Mouse (Mus musculus) c-Kit-negative CD71-positive TER-119-positive erythroid progenitor cells, embryonic 14.5 days (primary cell): Measurements from ENCODE around the gene Sult2a1.
"Not testable (repeated sequence)": the region's sequence is repeated elsewhere in the genome, so short reads cannot be mapped to it uniquely, and the experiment has no call there.

ENCODE experiments used
- DNase-seq: peaks from one replicate; pipeline ENCODE4 v3.0.0-alpha.2; 2013; ENCODE audit warnings: low read depth, low spot score

Gene Sult2a1

GRCm38 (mm10) chr7:13837309-13837708, at the start of gene Sult2a1:
Gene Sult2a1 (minus strand): TSS chr7:13837409.
- not testable (repeated sequence) for DNase-seq

- DNase-seq = no peak
Observed at GRCm38 (mm10) chr7:13813913-13814312, 23.3 kb downstream of the Sult2a1 start.
